Mouse (Mus musculus) neural tube, embryonic 12.5 days (tissue): Measurements from ENCODE around the gene Cops2. TPM values are rescaled to one million over a fixed set of nuclear protein-coding genes. Genes with fewer than 3 reads are reported as not detected.

Experiments used
- ATAC-seq: fragments of 200-750 bp; cut with Nextera tagmentation; 2 replicates; pipeline ENCODE4 v1.8.0; 2017; ENCODE audit warnings: low read depth, mild to moderate bottlenecking, moderate TSS enrichment, moderate library complexity; ENCODE audit not compliant: low FRiP score
- H3K27ac ChIP-seq: fragments of 300-500 bp; sonication (generic); 2 replicates; pipeline ENCODE4 v1.5.1; 2016
- H3K27me3 ChIP-seq: fragments of 300-500 bp; sonication (generic); replicated peaks from 2 replicates; pipeline ENCODE4 v1.6.1; 2016; ENCODE audit warnings: mild to moderate bottlenecking
- H3K36me3 ChIP-seq: fragments of 300-500 bp; sonication (generic); 2 replicates; pipeline ENCODE4 v1.6.1; 2016; ENCODE audit warnings: mild to moderate bottlenecking
- H3K4me1 ChIP-seq: fragments of 300-500 bp; sonication (generic); 2 replicates; pipeline ENCODE4 v1.6.1; 2016
- H3K4me2 ChIP-seq: fragments of 300-500 bp; sonication (generic); replicated peaks from 2 replicates; pipeline ENCODE4 v1.6.1; 2016; ENCODE audit warnings: mild to moderate bottlenecking
- H3K4me3 ChIP-seq: fragments of 300-500 bp; sonication (generic); 2 replicates; pipeline ENCODE4 v1.5.1; 2016
- H3K9ac ChIP-seq: fragments of 300-500 bp; sonication (generic); 2 replicates; pipeline ENCODE4 v1.6.1; 2016; ENCODE audit warnings: mild to moderate bottlenecking
- H3K9me3 ChIP-seq: fragments of 300-500 bp; sonication (generic); 2 replicates; pipeline ENCODE4 v1.6.1; 2016; ENCODE audit warnings: mild to moderate bottlenecking
- WGBS: fragments of 180-500 bp; shearing (Covaris S2); methylation state at CpG from one replicate; pipeline ENCODE4 v1.1.7; 2016; 5-methylcytosine and 5-hydroxymethylcytosine counted together
- polyA plus RNA-seq: library from polyadenylated mRNA; unstranded; fragments of >200 nt; fragmentation: Nextera tagmentation; extraction: Ambion mirVana; gene quantifications from 2 replicates; pipeline ENCODE4 v1.2.1, GENCODE M21; 2016

Cops2 gene
- polyA plus RNA-seq: 74.5 and 83.4 TPM in 2 replicates

- H3K4me3 ChIP-seq: peak within 1 kb of the TSS; percentile 100
- no peaks in the 10 kb centered on the region for H3K27me3 ChIP-seq
- H3K4me2 ChIP-seq: peak within 1 kb of the TSS; percentile 73
- WGBS: 1% methylated on average over 52 of the region's 54 CpGs
- no peaks in the 10 kb centered on the region for H3K36me3 ChIP-seq
- H3K9me3 ChIP-seq: no peaks in the 10 kb centered on the region
- peak; percentile 99 for ATAC-seq
- H3K4me1 ChIP-seq: no peaks in the 10 kb centered on the region
- peak within 1 kb of the TSS; percentile 83 for H3K27ac ChIP-seq
- peak within 1 kb of the TSS; percentile 99 for H3K9ac ChIP-seq
These were observed at the start of gene Cops2, which contains the start of gene Galk2 for GRCm38 (mm10) chr2:125858521-125859280. Gene Cops2, minus strand, starts transcription at chr2:125859139. Gene Galk2, plus strand, starts transcription at chr2:125859109.

DNA sequence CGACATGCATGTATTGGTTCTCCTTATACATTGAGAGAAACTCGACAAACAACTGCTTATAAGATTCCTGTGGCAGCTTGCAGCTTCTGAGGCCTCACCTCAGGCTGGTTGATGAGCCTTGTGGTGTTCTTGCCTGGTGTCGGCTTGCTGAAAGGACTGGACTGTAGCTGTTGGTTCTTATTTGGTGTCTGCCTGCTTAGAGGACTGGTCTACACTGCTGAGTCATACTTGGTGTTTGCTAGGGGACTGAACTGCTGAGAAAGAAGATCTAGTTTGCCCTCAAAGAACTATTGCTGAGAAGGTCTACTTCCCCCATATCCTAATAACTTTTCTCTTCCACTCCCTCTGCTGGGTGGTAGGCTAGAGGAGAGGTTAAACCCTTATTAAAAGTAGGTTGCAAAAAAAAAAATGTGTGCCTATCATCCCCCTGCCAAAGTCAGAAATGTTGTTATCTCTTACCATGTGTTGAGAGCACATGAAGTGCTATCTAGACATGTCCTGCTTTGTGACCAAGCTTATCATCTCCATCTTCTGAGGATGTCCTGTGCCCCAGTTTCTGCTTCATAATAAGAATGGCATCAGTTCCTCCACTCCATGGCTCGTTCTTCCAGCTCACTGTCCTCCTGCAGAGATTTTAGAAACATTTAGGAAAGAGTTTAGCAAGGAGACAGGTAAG is 48.8 kb upstream of the Cops2 start:
- Histone ChIP-seq H3K4me1 (no peaks in the 10 kb centered on the region), H3K9ac (no peak overlapping the region), H3K27ac (no peak overlapping the region), H3K4me3 (no peak overlapping the region), H3K27me3 (no peaks in the 10 kb centered on the region), H3K4me2 (no peak overlapping the region), H3K9me3 (no peaks in the 10 kb centered on the region), H3K36me3 (peaks cover 5% of the 10 kb centered on the region)
- no peak for ATAC-seq
- WGBS: 85% methylated on average over 4 of the region's 4 CpGs

- H3K4me3 ChIP-seq: no peak overlapping the region
- WGBS: 87% methylated on average over 4 of the region's 4 CpGs
- peaks cover 5% of the 10 kb centered on the region for H3K36me3 ChIP-seq
These were observed 47.6 kb upstream of the Cops2 start for GRCm38 (mm10) chr2:125906407-125907066.

GRCm38 (mm10) chr2:125901426-125901825 is 42.5 kb upstream of the Cops2 start:
- Histone ChIP-seq H3K36me3 (peaks cover 5% of the 10 kb centered on the region), H3K27ac (no peak overlapping the region), H3K4me3 (no peak overlapping the region), H3K4me1 (no peaks in the 10 kb centered on the region), H3K9ac (no peak overlapping the region), H3K27me3 (no peaks in the 10 kb centered on the region), H3K4me2 (no peak overlapping the region), H3K9me3 (no peaks in the 10 kb centered on the region)
- ATAC-seq: no peak
- 91% methylated on average over 3 of the region's 3 CpGs for WGBS

More at GRCm38 (mm10) chr2:125906407-125907066, 47.6 kb upstream of the Cops2 start:
- Histone ChIP-seq H3K9me3 (no peaks in the 10 kb centered on the region), H3K9ac (no peak overlapping the region), H3K27ac (no peak overlapping the region), H3K27me3 (no peaks in the 10 kb centered on the region), H3K4me2 (no peak overlapping the region), H3K4me1 (no peaks in the 10 kb centered on the region)
- no peak for ATAC-seq

GRCm38 (mm10) chr2:125900797-125901410 is 42.0 kb upstream of the Cops2 start:
- no peaks in the 10 kb centered on the region for H3K9me3 ChIP-seq
- 87% methylated on average over 6 of the region's 6 CpGs for WGBS
- ATAC-seq: no peak

DNA sequence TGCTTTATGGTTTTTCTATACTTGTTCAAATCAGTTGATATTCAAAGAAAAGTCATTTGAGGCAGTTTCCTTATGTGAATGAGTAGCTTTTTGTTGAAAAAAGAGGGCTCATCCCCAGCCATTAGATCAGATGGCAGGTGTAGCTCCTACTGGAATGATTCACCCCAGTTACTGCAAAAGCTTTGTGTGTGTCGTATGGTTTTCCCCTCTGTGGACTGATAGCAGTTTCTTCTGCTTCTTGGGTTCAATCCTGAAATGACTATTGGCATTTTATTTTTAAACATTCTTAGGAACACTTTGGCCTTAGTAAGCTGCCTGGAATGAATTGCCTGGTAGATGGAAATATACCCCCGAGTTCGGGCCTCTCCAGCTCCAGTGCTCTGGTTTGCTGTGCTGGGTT is 37.4 kb upstream of the Cops2 start:
- no peak overlapping the region for H3K4me3 ChIP-seq
- H3K4me2 ChIP-seq: no peak overlapping the region
- H3K9ac ChIP-seq: no peak overlapping the region
- no peaks in the 10 kb centered on the region for H3K4me1 ChIP-seq
- no peaks in the 10 kb centered on the region for H3K27me3 ChIP-seq
- no peak overlapping the region for H3K27ac ChIP-seq
- no peaks in the 10 kb centered on the region for H3K36me3 ChIP-seq
- ATAC-seq: no peak
- 94% methylated on average over 3 of the region's 3 CpGs for WGBS
- H3K9me3 ChIP-seq: no peaks in the 10 kb centered on the region

More at GRCm38 (mm10) chr2:125900797-125901410, 42.0 kb upstream of the Cops2 start:
- Histone ChIP-seq H3K27ac (no peak overlapping the region), H3K4me2 (no peak overlapping the region), H3K27me3 (no peaks in the 10 kb centered on the region), H3K36me3 (peaks cover 5% of the 10 kb centered on the region), H3K4me3 (no peak overlapping the region), H3K9ac (no peak overlapping the region), H3K4me1 (no peaks in the 10 kb centered on the region)

DNA sequence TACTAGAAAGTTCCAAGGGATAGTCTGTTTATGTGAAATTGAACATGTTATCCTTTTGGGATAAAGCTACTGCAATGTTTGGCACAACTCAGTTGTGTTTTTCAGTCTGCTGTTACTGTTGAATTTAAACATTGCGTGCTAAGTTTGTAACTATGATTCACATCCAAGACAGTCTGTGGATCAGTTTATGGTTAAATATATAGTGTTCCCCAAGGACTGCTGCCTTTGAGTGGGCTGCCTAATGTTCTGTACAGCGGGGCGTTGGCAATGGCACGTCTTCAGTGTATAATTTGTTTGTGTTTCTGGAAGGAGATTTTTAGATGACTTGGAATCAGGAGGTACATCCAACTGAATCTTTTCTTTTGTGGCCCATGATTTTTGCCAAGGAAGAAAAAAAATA is 36.2 kb upstream of the Cops2 start:
- no peak overlapping the region for H3K9ac ChIP-seq
- no peaks in the 10 kb centered on the region for H3K36me3 ChIP-seq
- no peaks in the 10 kb centered on the region for H3K4me1 ChIP-seq
- no peaks in the 10 kb centered on the region for H3K9me3 ChIP-seq
- no peak for ATAC-seq
- H3K4me3 ChIP-seq: no peak overlapping the region
- H3K27me3 ChIP-seq: no peaks in the 10 kb centered on the region
- no peak overlapping the region for H3K4me2 ChIP-seq
- WGBS: 76% methylated on average over 4 of the region's 4 CpGs
- no peak overlapping the region for H3K27ac ChIP-seq

DNA sequence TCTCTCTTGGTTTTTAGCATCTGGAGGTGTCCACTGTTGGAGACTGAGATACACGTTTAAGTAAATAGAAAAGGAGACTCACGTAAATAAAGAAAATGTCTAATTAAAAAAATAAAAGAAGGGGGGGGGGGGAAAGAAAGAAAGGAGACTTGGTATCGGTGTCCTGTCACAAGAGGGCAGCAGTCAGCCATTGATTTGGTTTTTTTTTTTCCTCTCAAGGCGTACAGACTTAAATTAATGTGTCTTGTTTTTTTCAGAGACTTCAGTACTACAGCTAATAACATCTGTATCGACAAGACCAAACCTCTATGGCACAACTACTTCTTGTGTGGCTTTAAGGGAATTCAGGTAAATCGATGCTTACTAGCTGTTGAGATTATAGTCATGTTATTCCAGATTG is 34.2 kb upstream of the Cops2 start:
- Histone ChIP-seq H3K4me1 (no peaks in the 10 kb centered on the region), H3K9me3 (no peaks in the 10 kb centered on the region), H3K4me2 (no peak overlapping the region), H3K36me3 (no peaks in the 10 kb centered on the region), H3K4me3 (no peak overlapping the region), H3K27me3 (no peaks in the 10 kb centered on the region), H3K9ac (no peak overlapping the region), H3K27ac (no peak overlapping the region)
- WGBS: 50% methylated on average over 6 of the region's 6 CpGs
- no peak for ATAC-seq

- ATAC-seq: no peak
- Histone ChIP-seq H3K27me3 (no peaks in the 10 kb centered on the region), H3K4me1 (no peaks in the 10 kb centered on the region), H3K36me3 (no peaks in the 10 kb centered on the region), H3K27ac (no peak overlapping the region), H3K4me2 (no peak overlapping the region), H3K4me3 (no peak overlapping the region), H3K9me3 (no peaks in the 10 kb centered on the region), H3K9ac (no peak overlapping the region)
- WGBS: 86% methylated on average over 4 of the region's 4 CpGs
These were observed 27.1 kb upstream of the Cops2 start for GRCm38 (mm10) chr2:125885891-125886576.

DNA sequence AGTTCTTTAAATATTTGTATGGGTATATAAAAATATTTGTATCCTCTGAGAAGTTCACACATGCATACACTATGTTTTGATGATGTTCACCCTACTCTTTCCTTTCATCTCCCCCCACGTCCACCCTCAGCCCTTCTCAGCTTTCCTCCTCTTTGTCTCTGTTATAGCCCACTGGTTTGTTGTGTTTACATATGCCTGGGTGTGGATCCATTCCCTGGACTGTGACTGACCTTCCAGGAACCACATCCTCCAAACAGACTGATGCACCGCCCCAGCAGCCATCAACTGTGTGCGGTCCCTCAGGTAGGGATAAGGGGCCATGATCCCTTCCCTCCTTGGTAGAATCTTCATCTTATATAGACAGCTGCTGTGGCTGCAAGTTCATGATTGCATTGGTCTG is 11.2 kb upstream of the Cops2 start:
- Histone ChIP-seq H3K9me3 (no peaks in the 10 kb centered on the region), H3K36me3 (no peaks in the 10 kb centered on the region), H3K4me3 (no peak overlapping the region), H3K4me1 (peaks cover 4% of the 10 kb centered on the region; the same call in 1 of the 2 replicates), H3K27ac (no peak overlapping the region), H3K9ac (no peak overlapping the region), H3K27me3 (no peaks in the 10 kb centered on the region), H3K4me2 (no peak overlapping the region)
- 84% methylated on average over 3 of the region's 3 CpGs for WGBS
- ATAC-seq: no peak

GRCm38 (mm10) chr2:125868301-125868700 is 9.4 kb upstream of the Cops2 start:
- 79% methylated on average over 3 of the region's 3 CpGs for WGBS
- H3K36me3 ChIP-seq: no peaks in the 10 kb centered on the region
- H3K27me3 ChIP-seq: no peaks in the 10 kb centered on the region
- no peak overlapping the region for H3K9ac ChIP-seq
- no peak for ATAC-seq
- H3K4me2 ChIP-seq: no peak overlapping the region
- H3K27ac ChIP-seq: no peak overlapping the region
- no peaks in the 10 kb centered on the region for H3K9me3 ChIP-seq
- peaks cover 4% of the 10 kb centered on the region; the same call in 1 of the 2 replicates for H3K4me1 ChIP-seq
- H3K4me3 ChIP-seq: no peak overlapping the region
